Mouse (Mus musculus) midbrain, embryonic 11.5 days (tissue): ENCODE results near the gene Rce1. TPM values are rescaled to one million over a fixed set of nuclear protein-coding genes. Genes with fewer than 3 reads are reported as not detected.

Source experiments
- ATAC-seq: fragments of 200-750 bp; cut with Nextera tagmentation; 2 replicates; pipeline ENCODE4 v1.8.0; 2017; ENCODE audit warnings: moderate TSS enrichment, moderate library complexity; ENCODE audit not compliant: low FRiP score
- DNase-seq: peaks from one replicate; pipeline ENCODE4 v3.0.0; 2015; ENCODE audit warnings: low spot score; ENCODE audit errors: missing footprints
- H3K27ac ChIP-seq: fragments of 300-500 bp; sonication (generic); 2 replicates; pipeline ENCODE4 v1.5.1; 2014; ENCODE audit warnings: low read depth, low read length
- H3K27me3 ChIP-seq: fragments of 300-500 bp; sonication (generic); 2 replicates; pipeline ENCODE4 v1.6.1; 2014; ENCODE audit warnings: mild to moderate bottlenecking, low read length, moderate library complexity, mixed read lengths; ENCODE audit not compliant: control insufficient read depth, insufficient read depth
- H3K36me3 ChIP-seq: fragments of 300-500 bp; sonication (generic); 2 replicates; pipeline ENCODE4 v1.6.1; 2014; ENCODE audit warnings: mild to moderate bottlenecking, low read length, moderate library complexity, mixed read lengths; ENCODE audit not compliant: control insufficient read depth, insufficient read depth
- H3K4me1 ChIP-seq: fragments of 300-500 bp; sonication (generic); 2 replicates; pipeline ENCODE4 v1.6.1; 2014; ENCODE audit warnings: low read length; ENCODE audit not compliant: control insufficient read depth, insufficient read depth
- H3K4me2 ChIP-seq: fragments of 300-500 bp; sonication (generic); 2 replicates; pipeline ENCODE4 v1.6.1; 2014; ENCODE audit warnings: mild to moderate bottlenecking, moderate library complexity
- H3K4me3 ChIP-seq: fragments of 300-500 bp; sonication (generic); 2 replicates; pipeline ENCODE4 v1.5.1; 2014; ENCODE audit warnings: low read depth, low read length
- H3K9ac ChIP-seq: fragments of 300-500 bp; sonication (generic); 2 replicates; pipeline ENCODE4 v1.6.1; 2014; ENCODE audit warnings: low read length
- H3K9me3 ChIP-seq: fragments of 300-500 bp; sonication (generic); 2 replicates; pipeline ENCODE4 v1.6.1; 2016; ENCODE audit warnings: low read length; ENCODE audit not compliant: control insufficient read depth
- WGBS: fragments of 180-500 bp; shearing (Covaris S2); extraction: QIAGEN DNeasy Blood & Tissue Kit; methylation state at CpG from one replicate; pipeline ENCODE4 v1.1.7; 2014; 5-methylcytosine and 5-hydroxymethylcytosine counted together
- polyA plus RNA-seq: library from polyadenylated mRNA; unstranded; fragments of >200 nt; fragmentation: Nextera tagmentation; extraction: Ambion mirVana; gene quantifications from 2 replicates; pipeline ENCODE4 v1.2.1, GENCODE M21; 2014

Rce1 gene
- polyA plus RNA-seq, 1 experiment from 2014 or later, result 68.7 TPM

GRCm38 (mm10) chr19:4625829-4626535, 541 bp upstream of the Rce1 start:
- Histone ChIP-seq H3K4me1 (peaks cover 18% of the 10 kb centered on the region), H3K27ac (peak overlapping the region; percentile 61), H3K4me2 (peak overlapping the region; percentile 84), H3K9me3 (no peaks in the 10 kb centered on the region), H3K9ac (peak overlapping the region; percentile 95), H3K27me3 (no peaks in the 10 kb centered on the region), H3K4me3 (peak overlapping the region; percentile 92), H3K36me3 (peaks cover 11% of the 10 kb centered on the region)
- ATAC-seq (peak; percentile 68), DNase-seq (peak; percentile 91)
- WGBS, result 3% methylated on average over 33 of the region's 35 CpGs

GRCm38 (mm10) chr19:4624406-4625178, 849 bp downstream of the Rce1 start:
- peak overlapping the region; percentile 92 for H3K4me3 ChIP-seq
- no peak overlapping the region for H3K27ac ChIP-seq
- DNase-seq, result no peak
- ATAC-seq, result no peak
- peak overlapping the region; percentile 84 for H3K4me2 ChIP-seq
- H3K9me3 ChIP-seq, result no peaks in the 10 kb centered on the region
- H3K9ac ChIP-seq, result peak overlapping the region; percentile 95
- H3K36me3 ChIP-seq, result peaks cover 11% of the 10 kb centered on the region
- 31% methylated on average over 4 of the region's 4 CpGs for WGBS
- peaks cover 18% of the 10 kb centered on the region for H3K4me1 ChIP-seq
- H3K27me3 ChIP-seq, result no peaks in the 10 kb centered on the region

- Histone ChIP-seq H3K27me3 (no peaks in the 10 kb centered on the region), H3K4me1 (peaks cover 18% of the 10 kb centered on the region), H3K36me3 (peaks cover 11% of the 10 kb centered on the region), H3K4me2 (no peak overlapping the region), H3K27ac (no peak overlapping the region), H3K9ac (no peak overlapping the region), H3K4me3 (no peak overlapping the region), H3K9me3 (no peaks in the 10 kb centered on the region)
- no peak for ATAC-seq
- no peak for DNase-seq
- WGBS, result 95% methylated on average over 12 of the region's 12 CpGs
Measured at GRCm38 (mm10) chr19:4624006-4624405, 1.4 kb downstream of the Rce1 start.

GRCm38 (mm10) chr19:4623419-4623818, 2.0 kb downstream of the Rce1 start:
- Histone ChIP-seq H3K36me3 (peaks cover 11% of the 10 kb centered on the region), H3K9ac (no peak overlapping the region), H3K4me3 (no peak overlapping the region), H3K4me2 (no peak overlapping the region), H3K27me3 (no peaks in the 10 kb centered on the region), H3K9me3 (no peaks in the 10 kb centered on the region), H3K27ac (no peak overlapping the region), H3K4me1 (peaks cover 16% of the 10 kb centered on the region)
- no peak for ATAC-seq
- 93% methylated on average over 9 of the region's 9 CpGs for WGBS
- no peak for DNase-seq

- ATAC-seq (no peak), DNase-seq (no peak)
- H3K27me3 ChIP-seq, result no peaks in the 10 kb centered on the region
- no peak overlapping the region for H3K4me2 ChIP-seq
- no peaks in the 10 kb centered on the region for H3K9me3 ChIP-seq
- peaks cover 11% of the 10 kb centered on the region for H3K36me3 ChIP-seq
- H3K27ac ChIP-seq, result no peak overlapping the region
- H3K4me1 ChIP-seq, result peaks cover 16% of the 10 kb centered on the region
- no peak overlapping the region for H3K4me3 ChIP-seq
- 75% methylated on average over 5 of the region's 5 CpGs for WGBS
- H3K9ac ChIP-seq, result no peak overlapping the region
Measured at GRCm38 (mm10) chr19:4622780-4623179, 2.7 kb downstream of the Rce1 start.

- H3K9me3 ChIP-seq, result no peaks in the 10 kb centered on the region
- H3K4me3 ChIP-seq, result no peak overlapping the region
- ATAC-seq (no peak), DNase-seq (no peak)
- peaks cover 11% of the 10 kb centered on the region for H3K36me3 ChIP-seq
- H3K9ac ChIP-seq, result no peak overlapping the region
- peaks cover 2% of the 10 kb centered on the region; the same call in 1 of the 2 replicates for H3K27me3 ChIP-seq
- H3K27ac ChIP-seq, result no peak overlapping the region
- H3K4me2 ChIP-seq, result no peak overlapping the region
- 87% methylated on average over 7 of the region's 7 CpGs for WGBS
- peaks cover 10% of the 10 kb centered on the region for H3K4me1 ChIP-seq
Measured at GRCm38 (mm10) chr19:4620721-4621120, 4.7 kb downstream of the Rce1 start.

GRCm38 (mm10) chr19:4619461-4619860, 6.0 kb downstream of the Rce1 start:
- no peak overlapping the region for H3K4me3 ChIP-seq
- peaks cover 2% of the 10 kb centered on the region; the same call in 1 of the 2 replicates for H3K27me3 ChIP-seq
- peaks cover 11% of the 10 kb centered on the region for H3K36me3 ChIP-seq
- H3K4me2 ChIP-seq, result no peak overlapping the region
- no peaks in the 10 kb centered on the region for H3K9me3 ChIP-seq
- no peak overlapping the region for H3K9ac ChIP-seq
- DNase-seq, result no peak
- peaks cover 6% of the 10 kb centered on the region for H3K4me1 ChIP-seq
- WGBS, result 79% methylated on average over 10 of the region's 10 CpGs
- ATAC-seq, result no peak
- H3K27ac ChIP-seq, result no peak overlapping the region

GRCm38 (mm10) chr19:4618183-4618582, 7.3 kb downstream of the Rce1 start:
- WGBS, result 34% methylated on average over 18 of the region's 18 CpGs
- Histone ChIP-seq H3K9ac (0 out of 2 replicates have a peak overlapping the region, but pooled peaks have one; percentile 33), H3K36me3 (peaks cover 11% of the 10 kb centered on the region), H3K9me3 (no peaks in the 10 kb centered on the region), H3K27me3 (peaks cover 2% of the 10 kb centered on the region; the same call in 1 of the 2 replicates), H3K27ac (no peak overlapping the region), H3K4me3 (no peak overlapping the region), H3K4me2 (no peak overlapping the region), H3K4me1 (peaks cover 12% of the 10 kb centered on the region)
- ATAC-seq, result no peak
- no peak for DNase-seq

- H3K4me2 ChIP-seq, result no peak overlapping the region; the same call in 1 of the 2 replicates
- H3K4me3 ChIP-seq, result no peak overlapping the region
Measured at GRCm38 (mm10) chr19:4616546-4616945, 8.9 kb downstream of the Rce1 start.

More at GRCm38 (mm10) chr19:4616546-4616945, 8.9 kb downstream of the Rce1 start:
- Histone ChIP-seq H3K9me3 (no peaks in the 10 kb centered on the region), H3K4me1 (peaks cover 12% of the 10 kb centered on the region), H3K27me3 (peaks cover 2% of the 10 kb centered on the region; the same call in 1 of the 2 replicates), H3K9ac (no peak overlapping the region), H3K27ac (no peak overlapping the region), H3K36me3 (peaks cover 9% of the 10 kb centered on the region)
- ATAC-seq (no peak), DNase-seq (no peak)
- 56% methylated on average over 4 of the region's 4 CpGs for WGBS
